Mouse (Mus musculus) forebrain, embryonic 11.5 days (tissue): ENCODE measurements at regions not wholly inside any gene's neighbourhood (a gene's known extent, or its start where the extent isn't known, plus 50 kb on each side); places are given as distances from the start of the nearest gene placed in this dataset.

Experiments used
- ATAC-seq: fragments of 200-750 bp; cut with Nextera tagmentation; replicated peaks from 2 replicates; pipeline ENCODE4 v1.8.0; 2017; ENCODE audit warnings: moderate TSS enrichment; ENCODE audit not compliant: low FRiP score
- DNase-seq: peaks from one replicate; pipeline ENCODE4 v3.0.0-alpha.2; 2017; ENCODE audit warnings: low spot score
- H3K27ac ChIP-seq: fragments of 300-500 bp; sonication (generic); 2 replicates; pipeline ENCODE4 v1.5.1; 2014; ENCODE audit warnings: low read depth, low read length
- H3K27me3 ChIP-seq: fragments of 300-500 bp; sonication (generic); 2 replicates; pipeline ENCODE4 v1.6.1; 2014; ENCODE audit warnings: mild to moderate bottlenecking, low read length, mixed read lengths; ENCODE audit not compliant: control insufficient read depth, insufficient read depth
- H3K36me3 ChIP-seq: fragments of 300-500 bp; sonication (generic); 2 replicates; pipeline ENCODE4 v1.6.1; 2014; ENCODE audit warnings: mild to moderate bottlenecking, low read length, moderate library complexity, mixed read lengths; ENCODE audit not compliant: control insufficient read depth, insufficient read depth
- H3K4me1 ChIP-seq: fragments of 300-500 bp; sonication (generic); replicated peaks from 2 replicates; pipeline ENCODE4 v1.6.1; 2014; ENCODE audit warnings: low read length, mixed read lengths; ENCODE audit not compliant: control insufficient read depth, insufficient read depth
- H3K4me2 ChIP-seq: fragments of 300-500 bp; sonication (generic); 2 replicates; pipeline ENCODE4 v1.6.1; 2014; ENCODE audit warnings: low read depth, mild to moderate bottlenecking, low read length, moderate library complexity, mixed read lengths; ENCODE audit not compliant: severe bottlenecking
- H3K4me3 ChIP-seq: fragments of 300-500 bp; sonication (generic); 2 replicates; pipeline ENCODE4 v1.5.1; 2014; ENCODE audit warnings: low read depth, low read length
- H3K9ac ChIP-seq: fragments of 300-500 bp; sonication (generic); 2 replicates; pipeline ENCODE4 v1.6.1; 2014; ENCODE audit warnings: low read length
- H3K9me3 ChIP-seq: fragments of 300-500 bp; sonication (generic); 2 replicates; pipeline ENCODE4 v1.6.1; 2016; ENCODE audit warnings: low read length, mixed read lengths; ENCODE audit not compliant: control insufficient read depth
- WGBS: fragments of 180-500 bp; shearing (Covaris S2); extraction: QIAGEN DNeasy Blood & Tissue Kit; methylation state at CpG from one replicate; pipeline ENCODE4 v1.1.7; 2014; 5-methylcytosine and 5-hydroxymethylcytosine counted together

DNA sequence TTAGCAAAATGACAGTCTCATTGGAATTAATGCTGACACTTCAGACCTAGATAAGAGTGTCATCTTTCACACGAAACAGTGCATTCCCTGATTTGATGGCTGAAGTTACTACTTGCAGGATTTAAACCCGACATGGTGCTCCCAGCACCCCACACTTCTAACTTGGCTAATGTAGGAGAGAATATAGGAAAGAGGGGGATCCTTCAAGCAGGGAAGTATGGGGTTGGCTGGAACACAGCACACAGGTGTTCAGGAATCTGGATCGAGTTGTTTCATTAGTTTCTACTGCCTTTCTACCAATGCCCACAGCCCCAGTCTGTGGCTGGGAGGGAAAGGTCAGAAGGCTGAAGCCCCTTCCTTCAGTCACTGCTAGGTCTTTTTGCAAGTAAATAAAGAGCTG, 79.5 kb downstream of the Mtx3 start:
- ATAC-seq (no peak), DNase-seq (no peak)
- Histone ChIP-seq H3K9ac (no peak overlapping the region), H3K27ac (no peak overlapping the region), H3K36me3 (no peaks in the 10 kb centered on the region), H3K9me3 (no peaks in the 10 kb centered on the region), H3K4me3 (no peak overlapping the region), H3K27me3 (no peaks in the 10 kb centered on the region), H3K4me2 (no peak overlapping the region), H3K4me1 (no peaks in the 10 kb centered on the region)
- WGBS, result 85% methylated on average over 3 of the region's 3 CpGs

DNA sequence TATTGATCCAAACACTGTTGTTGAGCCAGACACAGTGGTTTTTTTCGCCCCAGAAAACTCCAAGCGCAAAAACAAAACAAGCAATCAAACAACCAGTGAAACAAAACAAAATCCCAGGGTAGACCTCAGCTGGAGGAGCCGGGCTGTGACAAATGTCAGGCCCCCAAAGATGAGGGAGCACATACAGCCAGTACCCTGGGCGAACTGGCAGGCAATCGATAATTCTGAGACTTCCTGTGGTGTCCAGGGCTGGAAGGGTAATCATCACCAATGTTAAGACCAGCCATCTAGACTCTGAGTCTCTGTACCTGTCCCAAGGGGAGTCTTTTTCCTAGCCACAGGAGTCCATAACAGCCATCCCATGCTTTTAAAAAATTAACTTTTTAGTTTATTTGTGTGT, 80.6 kb downstream of the Mtx3 start:
- H3K9ac ChIP-seq, result no peak overlapping the region
- H3K4me1 ChIP-seq, result no peaks in the 10 kb centered on the region
- H3K4me3 ChIP-seq, result no peak overlapping the region
- no peaks in the 10 kb centered on the region for H3K9me3 ChIP-seq
- no peak overlapping the region for H3K4me2 ChIP-seq
- ATAC-seq, result no peak
- H3K36me3 ChIP-seq, result no peaks in the 10 kb centered on the region
- no peak for DNase-seq
- 81% methylated on average over 5 of the region's 5 CpGs for WGBS
- H3K27ac ChIP-seq, result no peak overlapping the region
- no peaks in the 10 kb centered on the region for H3K27me3 ChIP-seq

DNA sequence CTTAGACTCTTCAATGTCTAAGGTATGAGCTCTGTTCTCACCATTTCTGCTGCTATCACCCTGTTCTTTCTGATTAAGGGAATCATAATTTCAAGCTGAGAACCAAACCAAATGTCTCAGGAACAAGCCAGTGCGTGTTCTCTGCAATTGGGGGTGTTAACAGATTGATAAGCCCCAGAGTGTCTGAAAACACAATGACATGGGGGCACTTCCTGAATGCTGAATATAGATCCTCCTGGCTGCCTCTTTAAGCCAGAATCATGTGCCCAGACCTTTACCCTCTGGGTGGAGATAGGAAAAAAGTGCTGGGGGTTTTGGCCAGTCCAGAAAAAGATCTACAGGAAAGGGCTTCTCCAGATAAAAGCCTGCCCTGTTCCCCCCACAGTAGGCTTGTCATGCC, 84.0 kb downstream of the Mtx3 start:
- Histone ChIP-seq H3K4me2 (no peak overlapping the region), H3K9me3 (no peaks in the 10 kb centered on the region), H3K4me3 (no peak overlapping the region), H3K27ac (no peak overlapping the region), H3K9ac (no peak overlapping the region), H3K36me3 (no peaks in the 10 kb centered on the region), H3K27me3 (no peaks in the 10 kb centered on the region), H3K4me1 (no peaks in the 10 kb centered on the region)
- ATAC-seq, result no peak
- no peak for DNase-seq
- 72% methylated on average over 1 of the region's 1 CpGs for WGBS

GRCm38 (mm10) chr13:92931696-92932095, 87.1 kb downstream of the Mtx3 start:
- Histone ChIP-seq H3K4me3 (no peak overlapping the region), H3K4me2 (no peak overlapping the region), H3K4me1 (no peaks in the 10 kb centered on the region), H3K36me3 (no peaks in the 10 kb centered on the region), H3K27ac (no peak overlapping the region), H3K9ac (no peak overlapping the region), H3K27me3 (no peaks in the 10 kb centered on the region), H3K9me3 (no peaks in the 10 kb centered on the region)
- DNase-seq (no peak), ATAC-seq (no peak)
- 69% methylated on average over 2 of the region's 2 CpGs for WGBS

GRCm38 (mm10) chr13:92939032-92939431, 94.5 kb downstream of the Mtx3 start:
- no peaks in the 10 kb centered on the region for H3K9me3 ChIP-seq
- ATAC-seq (no peak), DNase-seq (no peak)
- 88% methylated on average over 7 of the region's 7 CpGs for WGBS
- no peaks in the 10 kb centered on the region for H3K27me3 ChIP-seq
- no peak overlapping the region for H3K4me2 ChIP-seq
- no peaks in the 10 kb centered on the region for H3K36me3 ChIP-seq
- no peaks in the 10 kb centered on the region for H3K4me1 ChIP-seq
- no peak overlapping the region for H3K4me3 ChIP-seq
- H3K9ac ChIP-seq, result no peak overlapping the region
- no peak overlapping the region for H3K27ac ChIP-seq

- no peak for ATAC-seq
- Histone ChIP-seq H3K9ac (no peak overlapping the region), H3K4me3 (no peak overlapping the region), H3K27ac (no peak overlapping the region), H3K4me1 (no peaks in the 10 kb centered on the region), H3K27me3 (no peaks in the 10 kb centered on the region), H3K4me2 (no peak overlapping the region), H3K36me3 (no peaks in the 10 kb centered on the region), H3K9me3 (no peaks in the 10 kb centered on the region)
- WGBS, result 89% methylated on average over 6 of the region's 6 CpGs
- no peak for DNase-seq
These were observed 96.0 kb downstream of the Mtx3 start for GRCm38 (mm10) chr13:92940610-92941009.

DNA sequence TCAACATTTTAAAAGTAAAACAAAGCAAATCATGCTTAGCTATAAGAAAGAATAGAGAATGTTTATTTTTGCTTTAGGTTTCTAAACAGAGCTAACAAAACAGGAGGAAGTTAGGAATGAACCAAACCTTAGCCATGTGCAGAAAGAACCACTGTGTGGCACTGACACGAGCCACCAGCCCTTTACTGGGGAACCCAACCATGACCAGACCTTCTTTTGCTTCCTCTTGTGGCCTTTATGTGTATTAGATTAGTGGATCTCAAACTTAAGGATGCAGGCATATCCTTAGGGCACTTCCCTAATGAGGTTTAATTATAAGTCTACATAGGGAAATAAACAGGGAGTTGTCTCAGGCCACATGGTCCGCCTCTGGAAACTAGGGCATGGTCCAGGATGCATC, 104.0 kb downstream of the Mtx3 start:
- no peak overlapping the region for H3K4me2 ChIP-seq
- no peak for ATAC-seq
- no peaks in the 10 kb centered on the region for H3K36me3 ChIP-seq
- no peak overlapping the region for H3K9ac ChIP-seq
- no peaks in the 10 kb centered on the region for H3K4me1 ChIP-seq
- H3K27ac ChIP-seq, result no peak overlapping the region
- no peaks in the 10 kb centered on the region for H3K9me3 ChIP-seq
- no peaks in the 10 kb centered on the region for H3K27me3 ChIP-seq
- DNase-seq, result no peak
- H3K4me3 ChIP-seq, result no peak overlapping the region
- 78% methylated on average over 2 of the region's 2 CpGs for WGBS

DNA sequence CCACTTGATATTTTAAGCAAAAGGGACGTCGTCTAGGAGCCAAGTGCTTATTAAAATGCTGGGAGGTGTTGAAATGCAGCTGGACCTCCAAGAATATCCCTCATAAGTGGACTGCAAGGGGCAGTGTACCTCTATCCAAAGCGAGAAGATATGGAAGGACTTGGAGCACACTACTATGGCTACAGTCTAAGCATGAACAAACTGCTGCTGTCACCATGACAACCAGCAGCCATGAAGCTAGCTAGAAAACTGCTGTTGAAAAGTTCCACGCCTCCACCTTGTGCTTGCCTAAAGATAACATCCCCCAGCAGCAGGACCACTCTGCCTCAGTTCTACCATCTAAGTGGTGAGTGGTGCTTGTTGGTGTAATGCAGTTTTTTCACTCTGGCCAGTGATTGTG, 115.5 kb downstream of the Mtx3 start:
- no peaks in the 10 kb centered on the region for H3K27me3 ChIP-seq
- H3K9ac ChIP-seq, result no peak overlapping the region
- WGBS, result 69% methylated on average over 4 of the region's 4 CpGs
- no peaks in the 10 kb centered on the region for H3K4me1 ChIP-seq
- ATAC-seq (no peak), DNase-seq (no peak)
- H3K9me3 ChIP-seq, result no peaks in the 10 kb centered on the region
- H3K36me3 ChIP-seq, result no peaks in the 10 kb centered on the region
- no peak overlapping the region for H3K4me2 ChIP-seq
- H3K4me3 ChIP-seq, result no peak overlapping the region
- H3K27ac ChIP-seq, result no peak overlapping the region

DNA sequence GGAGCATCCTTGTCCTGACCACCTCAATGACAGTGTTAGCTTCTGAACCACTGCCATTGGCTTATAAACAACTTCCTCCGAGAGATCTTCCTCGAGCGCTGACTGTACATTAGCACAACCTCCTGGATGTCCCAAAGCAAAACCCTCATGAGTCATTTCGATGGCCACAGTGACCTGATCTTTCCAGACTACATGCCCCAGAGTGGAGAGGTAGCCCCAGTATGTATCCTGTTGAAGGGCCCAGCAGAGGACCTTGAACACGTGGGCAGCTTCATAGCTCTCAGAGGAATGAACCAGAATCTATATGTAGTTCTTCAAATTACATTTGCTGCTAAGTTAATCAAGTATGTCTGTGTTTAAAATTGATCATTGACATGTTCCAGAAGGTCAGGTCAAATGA, 118.1 kb downstream of the Mtx3 start:
- ATAC-seq, result no peak
- Histone ChIP-seq H3K27me3 (no peaks in the 10 kb centered on the region), H3K4me3 (no peak overlapping the region), H3K9ac (no peak overlapping the region), H3K9me3 (no peaks in the 10 kb centered on the region), H3K27ac (no peak overlapping the region), H3K4me2 (no peak overlapping the region), H3K36me3 (no peaks in the 10 kb centered on the region), H3K4me1 (no peaks in the 10 kb centered on the region)
- no peak for DNase-seq
- WGBS, result 88% methylated on average over 5 of the region's 5 CpGs
